Mouse (Mus musculus) olfactory bulb, adult 2 months (tissue): ENCODE measurements around the gene Rptor.

Experiments
- CTCF ChIP-seq: fragments of 200-500 bp; IDR thresholded peaks from 2 replicates; pipeline ENCODE4 v1.5.1; 2012; ENCODE audit warnings: low read depth, mild to moderate bottlenecking, low read length, moderate library complexity; ENCODE audit not compliant: insufficient read depth
- POLR2A ChIP-seq: fragments of 200-500 bp; IDR thresholded peaks from 2 replicates; pipeline ENCODE4 v1.6.1; 2012; ENCODE audit warnings: mild to moderate bottlenecking, low read depth, low read length, moderate library complexity; ENCODE audit not compliant: insufficient read depth

- TF ChIP-seq CTCF: no peak
- no peak for TF ChIP-seq POLR2A
Observed at GRCm38 (mm10) chr11:119933819-119934583, 331.3 kb downstream of the Rptor start.
